Mouse (Mus musculus) kidney, adult 9 months (tissue): ENCODE results near the gene Tex19.2.
"Not testable (repeated sequence)": the region's sequence is repeated elsewhere in the genome, so short reads cannot be mapped to it uniquely, and the experiment has no call there.

Source experiments
- DNase-seq: peaks from one replicate; pipeline ENCODE4 v3.0.0; 2022

The Tex19.2 gene

DNA sequence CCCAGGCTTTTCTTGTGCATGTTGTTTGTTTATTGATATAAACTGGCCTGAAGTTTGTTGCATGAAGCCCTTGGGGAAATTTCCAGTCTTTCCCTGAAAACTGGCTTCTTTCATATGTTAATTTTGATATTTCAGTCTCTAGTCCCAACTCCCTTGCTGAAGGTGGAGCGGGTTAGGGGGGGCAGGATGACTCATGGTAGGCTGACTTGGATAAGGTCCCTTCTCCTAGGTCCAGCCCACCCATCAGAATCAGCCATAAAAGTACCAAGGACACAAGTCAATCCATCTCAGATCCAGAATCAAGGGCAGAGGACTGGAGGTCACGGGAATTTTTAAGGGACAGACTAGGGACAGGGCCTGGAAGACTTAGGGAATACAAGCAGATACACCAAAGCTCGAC is 7.4 kb downstream of the Tex19.2 start:
- DNase-seq: no peak

DNA sequence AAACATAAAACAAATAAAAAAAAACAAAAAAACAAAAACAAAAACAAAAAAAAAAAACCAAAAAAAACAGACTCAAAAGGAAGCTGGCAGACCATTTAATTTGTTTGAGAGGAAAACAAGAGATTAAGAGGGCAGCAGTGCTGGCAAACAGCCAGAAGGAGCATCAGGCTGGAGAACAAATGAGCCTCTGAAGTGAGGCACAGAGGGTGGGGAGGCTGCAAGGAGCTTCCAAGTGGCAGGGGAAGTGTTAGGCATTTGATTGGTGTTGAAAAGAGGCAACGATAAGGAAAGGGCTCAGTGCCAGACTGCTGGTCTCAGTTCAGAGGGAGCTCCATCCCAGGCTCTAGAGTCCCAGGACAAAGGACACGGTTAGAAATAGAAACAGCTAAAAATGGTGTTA is 8.5 kb downstream of the Tex19.2 start:
- DNase-seq: peak; percentile 77

DNA sequence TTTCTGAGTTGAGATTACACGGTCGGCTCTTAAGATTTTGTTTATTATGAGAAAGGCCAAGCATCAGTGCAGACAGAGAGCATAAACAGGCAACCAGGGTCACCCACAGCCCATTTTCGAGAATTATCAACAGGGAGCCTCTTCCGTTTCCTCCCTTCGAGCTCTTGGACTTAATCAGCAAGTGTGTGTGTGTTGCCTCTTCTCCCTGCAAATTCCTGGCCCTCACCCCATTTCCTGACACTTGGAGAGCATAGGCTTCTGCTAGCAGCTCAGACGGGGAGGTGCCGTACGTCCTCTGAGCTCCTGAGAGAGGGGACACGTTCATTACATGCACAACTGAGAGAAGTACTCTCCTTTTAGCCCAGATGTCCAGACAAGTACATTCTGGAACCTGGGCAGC is 10.4 kb downstream of the Tex19.2 start:
- peak; percentile 37 for DNase-seq

DNA sequence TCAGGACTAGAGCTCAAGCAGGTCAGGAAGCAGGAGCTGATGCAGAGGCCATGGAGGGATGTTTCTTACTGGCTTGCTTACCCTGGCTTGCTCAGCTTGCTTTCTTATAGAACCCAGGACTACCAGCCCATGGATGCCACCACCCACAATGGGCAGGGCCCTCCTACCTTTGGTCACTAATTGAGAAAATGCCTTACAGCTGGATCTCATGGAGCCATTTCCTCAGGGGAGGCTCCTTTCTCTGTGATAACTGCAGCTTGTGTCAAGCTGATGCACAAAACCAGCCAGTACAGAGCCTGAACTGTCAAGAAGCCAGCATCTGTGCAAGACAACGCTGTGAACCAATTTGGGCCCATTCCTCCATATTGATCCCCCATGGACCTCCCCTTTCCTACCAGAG is 11.2 kb downstream of the Tex19.2 start:
- not testable (repeated sequence) for DNase-seq

DNA sequence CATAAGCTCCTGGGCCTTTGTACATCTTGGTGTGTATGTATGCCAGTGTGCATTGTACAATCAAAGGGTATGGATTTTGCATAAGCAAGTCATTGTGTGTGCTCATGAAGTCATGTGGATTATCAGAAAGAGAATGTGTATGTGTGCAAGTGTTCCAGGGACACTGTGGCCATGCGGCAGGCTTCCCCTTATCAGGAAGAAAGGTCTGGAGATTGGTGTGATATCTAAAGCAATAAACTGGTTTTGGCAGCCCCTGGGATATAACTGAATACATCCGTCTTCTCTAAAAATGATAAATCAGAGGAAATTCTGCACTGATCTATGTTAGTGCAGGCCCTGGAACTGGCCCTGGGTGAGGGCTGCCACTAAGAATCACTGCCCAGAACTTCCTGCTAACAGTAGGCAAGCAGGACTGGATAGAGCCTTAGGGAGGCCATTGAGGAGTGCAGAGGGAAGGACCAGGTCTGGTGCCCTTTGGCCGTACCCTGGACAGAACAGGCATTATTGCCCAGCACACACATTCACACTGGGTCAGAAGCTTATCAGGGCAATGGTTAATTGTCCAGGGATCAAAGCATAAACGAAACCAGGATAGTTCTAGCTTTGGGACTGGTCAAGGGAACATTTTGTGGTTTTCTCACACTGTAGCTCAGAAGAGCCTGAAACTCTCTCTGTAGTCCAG is 17.2 kb downstream of the Tex19.2 start:
- peak; percentile 78 for DNase-seq

DNA sequence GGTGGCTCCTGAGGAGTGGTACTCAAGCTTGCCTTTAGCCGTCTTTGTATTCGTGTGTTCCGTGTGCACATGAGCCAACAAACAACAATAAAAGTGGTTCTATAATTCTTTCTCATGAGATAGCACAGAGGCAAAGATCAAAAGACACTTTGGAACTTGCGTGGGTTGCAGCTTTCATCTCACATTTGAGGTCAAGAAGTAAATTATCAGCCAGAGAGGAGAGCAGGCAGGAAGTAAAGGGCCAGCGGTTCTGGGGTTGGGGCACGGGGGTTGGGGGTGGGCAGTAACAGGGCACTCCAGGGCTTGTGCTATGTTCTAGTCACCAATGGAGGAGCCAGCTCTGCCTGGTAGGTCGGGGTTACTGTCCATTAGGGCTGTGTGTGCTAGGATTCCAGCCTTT is 17.8 kb downstream of the Tex19.2 start:
- peak; percentile 83 for DNase-seq

DNA sequence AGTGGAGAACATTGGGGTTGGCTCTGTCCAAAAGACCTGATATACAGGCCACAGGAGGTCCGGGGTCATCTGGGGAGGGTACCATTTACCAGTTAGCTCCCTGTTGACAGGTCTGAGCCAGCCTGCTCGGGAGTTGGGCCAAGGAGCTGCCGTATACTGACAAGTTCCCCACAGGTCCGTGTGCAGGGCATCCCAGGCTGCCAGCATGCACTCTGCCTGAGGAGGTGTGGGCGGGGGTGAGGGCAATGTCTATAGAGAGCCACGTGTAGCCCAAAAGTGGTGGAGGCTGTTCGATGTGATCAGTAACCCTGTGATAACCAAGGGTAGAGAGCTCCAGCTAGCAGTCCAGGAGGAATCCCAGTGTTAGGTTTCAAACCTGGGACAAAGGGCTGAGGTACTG is 18.7 kb downstream of the Tex19.2 start:
- peak; percentile 54 for DNase-seq

DNA sequence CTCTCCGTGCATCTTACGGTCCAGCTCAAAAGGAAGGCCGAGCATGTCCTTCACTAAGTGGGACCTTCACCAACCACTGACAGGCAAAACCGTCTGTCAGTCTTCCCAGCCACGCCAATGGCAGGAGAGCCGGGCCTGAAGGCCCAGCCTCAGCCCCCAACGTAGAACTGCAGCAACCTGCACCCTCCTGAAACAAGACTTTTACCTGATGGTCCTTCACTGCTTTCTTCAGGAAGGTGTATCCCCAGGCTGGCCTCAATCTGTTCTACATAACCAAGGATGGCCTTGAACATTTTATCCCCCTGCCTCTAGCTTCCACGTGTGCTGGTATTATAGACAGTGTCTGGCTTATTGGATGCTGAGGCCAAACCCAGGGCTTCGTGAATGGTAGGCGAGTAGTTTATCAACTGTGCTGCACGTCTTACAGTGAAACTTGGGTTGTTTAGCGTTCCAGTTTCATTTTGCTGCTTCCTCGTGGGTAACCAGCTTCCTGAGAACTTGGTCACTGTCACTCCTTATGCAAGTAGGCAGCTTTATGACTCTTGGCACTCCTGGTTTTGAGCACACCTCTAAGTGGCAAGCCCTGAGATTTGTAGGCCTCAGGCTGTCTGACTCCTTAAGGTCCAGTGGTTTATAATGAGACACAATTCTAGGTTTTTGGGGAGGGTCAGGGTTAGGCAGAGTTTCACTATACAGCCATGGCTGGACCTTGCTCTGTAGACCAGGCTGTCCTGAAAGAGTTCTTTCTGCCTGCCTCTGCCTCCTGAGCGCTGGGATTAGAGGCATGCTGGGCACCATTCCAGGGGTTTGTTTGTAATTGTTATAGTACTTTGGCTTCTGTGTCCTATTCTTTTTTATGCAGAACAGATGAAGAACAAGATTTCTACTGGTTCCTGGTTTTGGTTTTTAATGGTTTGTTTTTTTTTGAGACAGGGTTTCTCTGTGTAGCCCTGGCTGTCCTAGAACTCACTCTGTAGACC is 25.6 kb downstream of the Tex19.2 start:
- peak; percentile 44 for DNase-seq

DNA sequence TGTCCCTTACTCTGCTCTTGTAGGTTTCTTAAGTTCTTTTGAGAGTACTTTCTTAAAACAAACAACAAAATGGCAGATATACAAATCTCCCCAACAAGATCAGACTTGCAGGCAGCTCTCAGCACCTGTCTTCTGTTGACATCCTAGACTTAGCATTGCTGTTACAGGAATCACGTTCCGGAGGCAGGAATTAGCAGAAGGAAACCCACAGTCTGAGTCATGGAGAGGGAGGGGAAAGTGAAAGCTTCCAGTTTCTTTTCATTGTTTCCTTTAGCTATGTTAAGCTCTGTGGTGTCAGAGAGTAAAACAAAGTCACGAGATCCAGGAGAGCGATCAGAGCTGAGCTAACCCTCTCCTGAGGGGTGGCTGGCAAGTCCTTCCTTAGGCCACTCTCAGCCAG is 27.5 kb downstream of the Tex19.2 start:
- no peak for DNase-seq

DNA sequence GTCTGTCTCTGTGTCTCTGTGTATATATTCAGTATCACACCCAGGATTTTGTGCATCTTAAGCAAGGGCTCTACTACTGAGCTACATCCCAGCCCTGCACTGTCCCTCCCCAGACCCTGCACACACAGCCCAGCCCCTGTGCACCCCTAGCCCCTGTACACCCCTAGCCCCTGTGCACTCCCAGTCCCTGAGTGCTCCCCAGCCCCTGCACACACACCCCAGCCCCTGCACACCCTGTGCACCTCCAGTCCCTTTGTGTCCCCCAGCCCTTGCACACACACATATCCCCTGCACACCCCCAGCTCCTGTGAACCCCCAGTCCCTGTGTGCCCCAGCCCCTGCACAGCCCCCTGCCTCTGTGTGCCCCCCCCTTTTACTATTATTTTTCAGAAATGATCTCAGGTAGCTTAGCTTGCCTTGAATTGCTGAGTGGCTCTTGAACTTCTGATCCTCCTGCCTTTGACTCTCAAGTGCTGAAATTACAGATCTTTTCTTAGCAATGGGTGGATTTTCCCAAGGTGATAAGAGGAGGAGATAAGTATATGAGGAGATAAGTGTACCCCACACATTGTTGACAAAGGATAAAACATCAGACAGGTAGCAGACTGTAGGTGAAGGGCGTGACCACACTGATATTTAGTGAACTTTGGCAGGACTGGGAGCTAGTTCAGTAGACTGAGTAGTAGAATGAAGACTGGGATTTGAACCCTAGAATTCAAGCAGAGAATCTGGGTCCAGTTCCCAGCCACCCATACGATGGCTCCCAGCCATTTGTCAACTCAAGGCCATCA is 28.5 kb downstream of the Tex19.2 start:
- no peak for DNase-seq

DNA sequence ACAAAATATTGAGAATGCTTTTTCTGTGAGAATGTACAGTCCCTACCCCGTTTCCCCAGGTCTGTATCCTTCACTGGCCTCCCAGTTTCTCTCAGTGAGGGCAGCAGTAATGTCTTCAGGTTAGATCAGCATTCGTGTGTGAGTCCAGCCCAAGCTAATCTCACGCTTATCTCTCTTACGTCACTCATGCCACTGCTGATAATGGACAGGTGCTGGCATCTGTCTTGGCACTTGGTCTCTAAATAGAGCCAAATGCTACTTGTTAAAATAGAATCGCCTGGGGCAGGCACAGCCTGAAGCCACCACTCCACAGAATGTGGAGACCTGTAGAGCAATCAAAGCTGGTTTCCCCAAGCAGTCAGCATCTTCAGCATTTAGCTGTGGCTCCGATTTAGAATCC is 29.5 kb downstream of the Tex19.2 start:
- DNase-seq: no peak

DNA sequence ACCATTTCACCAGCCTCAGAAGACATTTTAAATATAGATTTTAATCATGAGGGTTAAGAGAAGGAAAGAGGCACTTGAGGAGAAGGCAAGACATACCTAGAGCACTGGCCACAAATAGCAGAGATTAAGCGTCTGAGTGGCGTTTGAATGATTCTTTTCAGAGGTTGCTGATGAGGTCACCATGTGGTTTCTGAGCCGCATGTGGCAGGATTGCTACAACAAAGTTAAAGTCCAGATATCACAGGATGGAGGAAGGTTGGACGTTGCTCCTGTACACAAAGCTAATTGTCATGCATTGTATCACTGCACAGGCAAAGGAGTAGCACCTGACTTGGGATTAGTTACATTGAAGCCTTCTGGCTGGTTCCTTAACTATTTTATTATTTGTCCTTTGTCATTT is 32.2 kb downstream of the Tex19.2 start:
- peak; percentile 63 for DNase-seq

DNA sequence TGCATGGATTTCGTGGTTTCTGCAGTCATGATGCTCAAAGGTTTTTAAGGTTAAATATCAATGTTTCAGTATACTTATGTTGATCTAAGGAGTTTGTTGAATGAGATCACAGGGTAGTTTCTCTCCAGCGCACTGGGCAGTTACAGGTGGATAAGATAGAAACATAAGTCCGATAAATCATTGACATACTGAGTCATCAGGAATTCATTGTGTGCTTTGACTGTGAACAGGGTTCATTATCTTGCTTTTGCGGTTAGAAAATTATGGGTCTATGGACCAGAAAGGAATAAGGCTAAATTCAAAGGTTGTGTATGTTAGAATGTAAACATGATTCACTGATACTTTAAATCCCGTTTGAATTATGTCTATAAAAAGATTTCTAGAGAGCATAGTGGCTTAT is 33.3 kb downstream of the Tex19.2 start:
- peak; percentile 53 for DNase-seq

DNA sequence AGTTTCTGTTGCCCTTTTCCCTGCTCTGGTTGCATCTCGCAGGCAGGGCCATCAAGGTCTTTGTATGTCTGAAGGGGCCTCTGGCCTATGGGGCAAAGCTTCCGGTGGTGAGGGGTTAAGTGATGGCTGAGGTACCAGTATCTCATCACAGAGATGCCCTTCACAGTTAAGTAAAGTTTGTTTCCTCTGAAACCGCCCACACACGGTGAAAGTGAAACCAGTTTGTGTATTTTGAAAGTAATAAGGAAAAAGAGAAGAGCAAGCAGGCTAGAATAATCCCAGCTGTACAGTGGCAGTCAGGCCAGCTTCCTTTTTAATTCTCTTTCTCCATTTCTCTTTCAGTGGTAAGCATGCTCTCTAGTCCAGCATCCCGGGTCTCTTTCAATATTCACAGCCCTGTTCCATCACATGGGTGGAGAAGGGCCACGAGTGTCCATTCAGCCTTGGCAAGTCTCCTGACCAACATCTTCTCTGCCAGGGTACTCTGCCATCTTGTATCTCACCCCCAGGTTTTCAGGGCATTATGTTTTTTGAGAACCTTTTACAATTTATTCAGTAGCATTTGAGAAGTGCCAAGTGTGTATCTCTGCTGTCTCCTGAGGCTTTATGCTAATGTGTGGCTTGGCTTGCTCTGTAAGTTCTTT is 35.5 kb downstream of the Tex19.2 start:
- DNase-seq: no peak

DNA sequence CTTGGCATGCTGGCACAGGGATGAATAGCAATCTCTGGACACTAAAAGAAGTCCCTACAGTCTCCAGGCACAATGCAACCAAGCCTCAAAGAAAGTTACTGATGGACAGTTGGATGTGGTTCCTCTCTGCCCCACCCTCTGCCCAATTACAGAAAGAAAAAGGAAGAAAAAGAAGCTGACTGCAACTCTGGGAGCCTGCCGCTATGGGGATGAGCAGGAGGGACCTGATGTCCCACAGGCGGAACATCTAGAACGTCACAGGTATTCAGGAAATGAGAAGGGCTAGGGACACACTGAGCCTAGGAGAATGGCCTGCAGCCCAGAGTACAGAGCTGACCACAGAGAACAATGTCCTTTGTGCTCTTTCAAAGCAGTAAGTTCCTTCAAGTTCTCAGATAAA is 36.2 kb downstream of the Tex19.2 start:
- no peak for DNase-seq

DNA sequence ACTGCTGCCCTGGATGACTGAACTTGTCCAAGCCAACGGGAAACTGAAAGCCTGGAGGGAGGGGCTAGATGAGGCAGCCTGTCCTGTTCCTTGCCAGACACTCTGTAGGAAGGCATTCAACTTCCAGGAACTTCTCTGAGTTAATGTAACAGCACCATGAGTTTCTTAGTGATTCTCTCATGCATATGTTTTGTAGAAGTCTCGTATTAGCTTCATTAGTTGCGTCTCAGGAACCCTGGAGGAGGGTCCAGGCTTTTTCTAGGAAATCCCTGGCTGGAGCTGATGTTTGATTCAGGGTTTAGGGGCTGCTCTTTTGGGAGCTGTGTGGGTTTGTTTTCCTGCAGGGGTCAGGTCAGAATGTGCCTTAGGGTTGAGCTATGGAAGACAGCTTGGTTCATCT is 37.4 kb downstream of the Tex19.2 start, which contains the start of gene Sectm1a:
TSS of gene Sectm1a (minus strand) at position 101 of the 400 bp plus-strand sequence.
- no peak for DNase-seq

DNA sequence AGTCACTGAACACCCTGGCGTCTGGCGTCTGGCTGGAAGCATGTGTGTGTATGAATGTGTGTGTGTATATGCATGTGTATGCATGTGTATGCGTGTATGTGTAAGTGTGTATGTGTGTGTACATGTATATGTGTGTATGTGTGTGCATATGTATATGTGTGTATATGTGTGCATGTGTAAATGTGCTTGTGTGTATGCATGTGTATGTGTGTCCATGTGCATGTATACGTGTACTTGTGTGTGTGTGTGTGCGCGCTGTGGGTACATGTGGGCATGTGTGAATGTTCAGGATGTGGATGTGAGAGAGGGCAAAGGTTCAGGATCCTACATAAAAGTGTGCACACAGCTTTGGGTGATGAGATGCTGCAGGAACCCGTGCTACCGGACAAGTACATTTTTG is 38.1 kb downstream of the Tex19.2 start:
- DNase-seq: no peak

DNA sequence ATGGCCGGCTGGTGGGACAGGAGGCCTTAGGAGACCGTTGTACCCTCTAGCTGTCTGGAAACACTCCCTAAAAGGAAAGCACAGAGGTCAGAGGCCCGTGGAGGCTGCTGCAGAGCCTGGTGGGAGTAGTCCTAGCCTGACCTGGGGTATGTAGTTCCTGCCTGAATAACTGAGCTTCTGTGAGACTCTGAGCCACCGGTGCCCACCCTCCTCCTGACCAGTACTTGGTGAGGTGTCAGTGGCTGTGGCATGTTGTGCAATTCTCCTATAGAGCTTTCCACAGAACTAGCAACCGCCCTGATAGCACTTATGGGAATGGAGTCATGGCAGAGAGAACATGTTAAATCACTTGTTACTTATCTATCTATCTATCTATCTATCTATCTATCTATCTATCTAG is 42.8 kb downstream of the Tex19.2 start:
- no peak for DNase-seq

DNA sequence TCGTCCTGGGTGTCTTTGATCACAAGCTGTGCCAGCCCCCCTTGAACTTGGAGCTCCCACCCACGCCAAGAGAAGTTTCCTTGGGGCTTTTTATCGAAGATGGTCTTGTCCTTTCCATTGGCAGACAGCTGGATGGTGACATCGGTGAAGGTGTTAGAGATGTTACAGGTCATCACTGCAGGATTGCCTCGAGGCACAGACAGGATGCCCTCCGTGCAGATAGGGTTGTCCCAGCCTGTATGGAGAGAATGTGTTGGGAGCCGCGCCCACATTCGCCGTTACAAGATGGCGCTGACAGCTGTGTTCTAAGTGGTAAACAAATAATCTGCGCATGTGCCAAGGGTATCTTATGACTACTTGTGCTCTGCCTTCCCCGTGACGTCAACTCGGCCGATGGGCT is 48.8 kb downstream of the Tex19.2 start:
- DNase-seq: not testable (repeated sequence)

DNA sequence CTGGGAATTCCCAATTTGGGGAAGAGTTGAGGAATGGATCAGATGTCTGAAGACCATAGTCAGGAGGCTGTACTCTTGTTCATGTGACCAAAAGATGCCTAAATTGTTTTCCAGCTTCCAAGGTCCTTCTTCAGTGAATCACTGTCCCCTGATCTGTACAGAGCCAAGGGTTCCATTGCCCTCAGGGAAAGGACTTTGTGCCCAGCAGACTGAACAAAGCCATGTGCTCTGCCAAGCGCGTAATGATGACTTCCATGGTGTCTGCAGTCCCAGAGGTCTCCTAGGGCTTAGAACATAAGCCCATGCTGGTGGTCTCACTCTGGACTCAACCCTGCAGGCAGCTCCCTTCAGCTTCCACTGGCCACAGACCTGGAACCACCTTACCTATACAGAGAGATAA is 50.6 kb downstream of the Tex19.2 start:
- DNase-seq: peak; percentile 59
